Mouse (Mus musculus) heart, embryonic 11.5 days (tissue): ENCODE measurements around the gene Elk3. TPM values are rescaled to one million over a fixed set of nuclear protein-coding genes. Genes with fewer than 3 reads are reported as not detected.

ENCODE experiments used
- ATAC-seq: fragments of 200-750 bp; cut with Nextera tagmentation; replicated peaks from 2 replicates; pipeline ENCODE4 v1.8.0; 2017; ENCODE audit warnings: moderate library complexity; ENCODE audit not compliant: insufficient number of reproducible peaks, low FRiP score, low TSS enrichment
- H3K27ac ChIP-seq: fragments of 300-500 bp; sonication (generic); 2 replicates; pipeline ENCODE4 v1.5.1; 2014; ENCODE audit warnings: mild to moderate bottlenecking, low read depth, low read length
- H3K27me3 ChIP-seq: fragments of 300-500 bp; sonication (generic); 2 replicates; pipeline ENCODE4 v1.6.1; 2014; ENCODE audit warnings: mild to moderate bottlenecking, low read length, mixed read lengths; ENCODE audit not compliant: control insufficient read depth, insufficient read depth
- H3K36me3 ChIP-seq: fragments of 300-500 bp; sonication (generic); 2 replicates; pipeline ENCODE4 v1.6.1; 2014; ENCODE audit warnings: mild to moderate bottlenecking, low read length, moderate library complexity, mixed read lengths; ENCODE audit not compliant: control insufficient read depth, insufficient read depth
- H3K4me1 ChIP-seq: fragments of 300-500 bp; sonication (generic); 2 replicates; pipeline ENCODE4 v1.6.1; 2014; ENCODE audit warnings: low read length; ENCODE audit not compliant: control insufficient read depth, insufficient read depth
- H3K4me2 ChIP-seq: fragments of 300-500 bp; sonication (generic); 2 replicates; pipeline ENCODE4 v1.6.1; 2014; ENCODE audit warnings: mild to moderate bottlenecking, moderate library complexity
- H3K4me3 ChIP-seq: fragments of 300-500 bp; sonication (generic); 2 replicates; pipeline ENCODE4 v1.5.1; 2014; ENCODE audit warnings: low read depth, low read length
- H3K9ac ChIP-seq: fragments of 300-500 bp; sonication (generic); 2 replicates; pipeline ENCODE4 v1.6.1; 2014; ENCODE audit warnings: mild to moderate bottlenecking, low read depth, low read length, moderate library complexity
- H3K9me3 ChIP-seq: fragments of 300-500 bp; sonication (generic); replicated peaks from 2 replicates; pipeline ENCODE4 v1.6.1; 2016; ENCODE audit warnings: low read length; ENCODE audit not compliant: control insufficient read depth
- WGBS: fragments of 180-500 bp; shearing (Covaris S2); extraction: QIAGEN DNeasy Blood & Tissue Kit; methylation state at CpG from one replicate; pipeline ENCODE4 v1.1.7; 2014; ENCODE audit not compliant: insufficient replicate concordance; 5-methylcytosine and 5-hydroxymethylcytosine counted together
- polyA plus RNA-seq: library from polyadenylated mRNA; unstranded; fragments of >200 nt; fragmentation: Nextera tagmentation; extraction: Ambion mirVana; gene quantifications from 2 replicates; pipeline ENCODE4 v1.2.1, GENCODE M21; 2014

Elk3 gene
- polyA plus RNA-seq, 1 experiment from 2014 or later: 42.1 TPM

DNA sequence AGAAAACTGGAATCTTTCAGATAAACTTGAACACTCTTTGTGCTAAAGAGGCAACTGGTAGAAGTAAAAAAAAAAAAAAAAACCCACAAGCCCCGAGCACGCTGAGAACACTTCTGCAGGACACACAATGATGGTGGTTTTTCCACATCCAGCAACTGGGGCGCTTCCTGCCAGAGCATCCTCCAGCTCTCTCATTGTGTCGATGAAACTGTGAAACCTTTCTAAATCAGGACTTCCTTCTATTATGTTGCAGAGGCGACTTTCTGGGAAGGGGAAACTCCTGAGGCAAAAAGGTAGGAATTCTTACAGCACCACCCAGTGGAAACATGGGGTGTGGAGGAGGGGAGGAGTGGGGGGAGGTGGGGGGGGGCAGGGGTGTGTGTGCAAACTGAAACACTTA is 13.2 kb downstream of the Elk3 start:
- no peaks in the 10 kb centered on the region for H3K36me3 ChIP-seq
- H3K9ac ChIP-seq: no peak overlapping the region; the same call in 1 of the 2 replicates
- peaks cover 38% of the 10 kb centered on the region for H3K4me1 ChIP-seq
- H3K9me3 ChIP-seq: no peaks in the 10 kb centered on the region
- H3K27me3 ChIP-seq: no peaks in the 10 kb centered on the region
- H3K4me3 ChIP-seq: no peak overlapping the region
- WGBS: 28% methylated on average over 5 of the region's 5 CpGs
- H3K27ac ChIP-seq: peak overlapping the region; percentile 81
- no peak; the same call in 1 of the 2 replicates for ATAC-seq
- H3K4me2 ChIP-seq: no peak overlapping the region

DNA sequence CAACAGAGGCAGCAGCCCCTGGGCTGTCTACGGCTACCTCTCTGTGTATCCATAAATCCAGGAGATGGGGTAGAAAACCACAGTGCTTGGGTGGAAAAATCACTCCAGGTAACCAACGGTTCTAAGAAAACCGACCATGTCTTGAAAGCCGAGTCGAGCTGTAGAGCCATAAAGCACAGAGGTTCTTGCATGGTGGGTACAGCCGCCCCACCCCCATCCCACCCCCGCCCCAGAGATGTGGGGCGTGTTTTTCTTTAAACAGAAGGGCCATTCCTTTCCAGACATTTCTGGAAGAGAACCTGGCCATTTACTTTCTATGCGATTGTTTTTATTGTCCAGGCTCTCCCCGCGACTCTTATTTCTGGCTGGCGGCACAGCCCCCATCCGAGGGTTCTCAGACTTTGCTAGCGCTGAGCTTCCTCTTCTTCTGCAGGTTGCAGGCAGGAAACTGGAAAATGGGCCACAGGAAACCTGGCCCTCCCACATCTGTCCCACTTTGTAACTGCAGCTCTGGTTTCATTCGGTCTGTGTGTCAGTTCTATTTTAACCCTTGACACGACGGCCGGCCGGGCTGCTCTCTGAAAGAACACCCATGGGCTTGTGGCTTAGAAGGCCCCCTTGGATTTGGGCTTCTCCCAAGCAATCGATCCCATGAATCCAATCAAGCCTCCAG is 16.3 kb downstream of the Elk3 start:
- 43% methylated on average over 20 of the region's 20 CpGs for WGBS
- Histone ChIP-seq H3K4me1 (peaks cover 43% of the 10 kb centered on the region), H3K4me3 (no peak overlapping the region), H3K27ac (peak overlapping the region; percentile 57), H3K4me2 (peak overlapping the region; percentile 45), H3K27me3 (no peaks in the 10 kb centered on the region), H3K9me3 (no peaks in the 10 kb centered on the region), H3K9ac (peak overlapping the region; percentile 46; the same call in 1 of the 2 replicates), H3K36me3 (no peaks in the 10 kb centered on the region)
- ATAC-seq: no peak; the same call in 1 of the 2 replicates

DNA sequence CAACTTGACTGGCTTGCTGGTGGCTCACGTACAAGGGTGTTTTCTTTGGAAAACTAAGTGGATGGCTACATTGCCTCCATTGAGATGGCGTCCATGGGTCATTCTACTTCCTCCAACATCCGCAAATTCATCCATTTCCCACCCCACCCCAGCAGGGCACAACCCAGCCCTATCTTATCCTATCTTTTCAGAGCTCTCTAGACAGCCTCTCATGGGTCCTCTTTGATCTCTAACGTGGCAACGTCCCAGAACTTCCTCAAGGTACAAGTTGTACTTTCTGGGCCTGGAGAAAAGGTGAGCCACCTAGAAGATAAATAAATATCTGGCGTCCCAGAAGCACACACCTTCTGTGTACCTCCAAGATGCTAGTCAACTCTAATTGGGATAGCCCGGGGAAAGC is 17.3 kb downstream of the Elk3 start:
- no peak overlapping the region for H3K27ac ChIP-seq
- no peak for ATAC-seq
- H3K27me3 ChIP-seq: no peaks in the 10 kb centered on the region
- H3K4me2 ChIP-seq: no peak overlapping the region
- 54% methylated on average over 7 of the region's 7 CpGs for WGBS
- H3K9ac ChIP-seq: no peak overlapping the region
- H3K36me3 ChIP-seq: no peaks in the 10 kb centered on the region
- no peak overlapping the region for H3K4me3 ChIP-seq
- H3K9me3 ChIP-seq: no peaks in the 10 kb centered on the region
- H3K4me1 ChIP-seq: peaks cover 42% of the 10 kb centered on the region

DNA sequence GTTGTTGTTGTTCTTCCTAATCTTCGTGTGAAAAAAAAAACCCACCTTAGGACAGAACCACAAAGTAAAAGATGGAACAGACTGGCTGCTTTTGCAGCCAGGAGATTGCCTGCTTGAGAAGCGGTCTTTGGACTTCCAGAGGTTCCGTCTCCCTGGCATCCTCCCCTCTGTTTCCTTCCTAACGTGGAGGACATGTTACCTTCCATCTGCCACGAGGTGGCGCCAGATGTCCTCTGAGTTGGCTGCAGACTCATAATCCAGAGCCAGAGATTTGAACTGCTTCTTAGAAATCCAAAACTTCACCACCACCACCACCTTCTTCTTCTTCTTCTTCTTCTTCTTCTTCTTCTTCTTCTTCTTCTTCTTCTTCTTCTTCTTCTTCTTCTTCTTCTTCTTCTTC is 19.1 kb downstream of the Elk3 start:
- no peak for ATAC-seq
- H3K4me1 ChIP-seq: peaks cover 37% of the 10 kb centered on the region
- no peaks in the 10 kb centered on the region for H3K9me3 ChIP-seq
- WGBS: 6% methylated on average over 6 of the region's 6 CpGs
- H3K27ac ChIP-seq: no peak overlapping the region
- no peak overlapping the region for H3K9ac ChIP-seq
- no peaks in the 10 kb centered on the region for H3K36me3 ChIP-seq
- no peaks in the 10 kb centered on the region for H3K27me3 ChIP-seq
- peak overlapping the region; percentile 35 for H3K4me2 ChIP-seq
- no peak overlapping the region for H3K4me3 ChIP-seq

DNA sequence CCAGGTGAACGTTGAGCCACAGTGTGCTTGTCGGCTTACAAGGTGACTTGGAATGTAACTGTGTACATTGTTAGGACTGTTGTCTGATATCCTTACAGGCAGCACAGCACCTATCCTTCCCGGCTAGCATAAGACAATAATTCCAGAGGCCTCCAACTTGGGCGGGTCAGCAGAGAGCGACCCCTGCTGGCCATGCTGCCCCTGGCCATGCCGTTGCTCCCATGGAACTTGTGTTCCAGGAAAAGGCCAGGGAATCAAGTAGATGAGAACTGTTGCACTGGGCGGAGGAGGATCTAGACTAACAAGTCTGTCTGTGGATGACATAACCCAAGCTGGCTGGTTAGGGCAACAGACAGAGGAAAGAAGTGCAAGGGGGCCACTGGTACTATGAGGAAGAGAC is 19.6 kb downstream of the Elk3 start:
- no peak overlapping the region for H3K27ac ChIP-seq
- no peak for ATAC-seq

DNA sequence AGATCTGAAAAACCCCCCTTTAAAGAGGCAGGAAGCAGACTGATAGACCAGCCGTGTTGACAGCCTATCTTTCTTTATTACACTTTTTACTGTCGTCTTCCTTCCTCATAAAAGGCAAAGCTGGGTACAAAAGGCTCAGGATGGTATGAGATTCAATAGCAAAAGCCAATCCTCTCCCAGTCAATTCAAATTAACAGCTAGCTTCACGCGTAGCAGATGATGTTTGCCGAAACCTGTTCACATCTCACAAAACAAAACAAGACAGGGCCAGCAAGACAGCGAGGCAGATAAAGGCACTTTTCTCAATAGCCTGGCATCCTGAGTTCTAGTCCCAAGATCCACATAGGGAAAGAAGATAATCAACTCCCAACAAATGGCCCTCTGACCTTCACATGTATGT is 21.5 kb downstream of the Elk3 start:
- Histone ChIP-seq H3K9me3 (no peaks in the 10 kb centered on the region), H3K9ac (no peak overlapping the region), H3K36me3 (no peaks in the 10 kb centered on the region), H3K4me3 (no peak overlapping the region), H3K27ac (no peak overlapping the region), H3K4me2 (no peak overlapping the region), H3K4me1 (peaks cover 23% of the 10 kb centered on the region), H3K27me3 (no peaks in the 10 kb centered on the region)
- 72% methylated on average over 6 of the region's 6 CpGs for WGBS
- no peak for ATAC-seq

More for the DNA sequence above, 19.6 kb downstream of the Elk3 start:
- Histone ChIP-seq H3K4me3 (no peak overlapping the region), H3K4me1 (peaks cover 32% of the 10 kb centered on the region), H3K9ac (no peak overlapping the region), H3K36me3 (no peaks in the 10 kb centered on the region), H3K27me3 (no peaks in the 10 kb centered on the region), H3K4me2 (peak overlapping the region; percentile 35; the same call in 1 of the 2 replicates), H3K9me3 (no peaks in the 10 kb centered on the region)
- WGBS: 36% methylated on average over 7 of the region's 7 CpGs

DNA sequence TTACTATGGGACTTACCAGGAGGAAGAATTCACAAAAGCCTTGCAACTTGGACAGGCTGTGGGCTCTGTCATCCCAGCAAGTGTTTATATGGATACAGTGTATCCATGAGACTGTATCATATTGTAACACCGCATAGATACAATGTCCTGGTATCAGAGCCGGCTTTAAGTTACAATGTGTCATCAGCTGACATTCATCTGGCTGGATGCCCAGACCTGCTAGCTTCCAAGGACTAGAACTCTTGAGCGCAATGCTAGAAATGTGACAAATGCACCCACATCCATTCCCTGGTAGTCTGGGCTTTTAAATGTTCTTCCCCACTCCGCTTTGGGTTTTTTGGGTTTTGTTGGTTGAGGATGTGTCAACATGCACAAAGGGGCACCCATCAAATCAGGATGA is 22.6 kb downstream of the Elk3 start:
- H3K9ac ChIP-seq: no peak overlapping the region
- WGBS: 33% methylated on average over 4 of the region's 4 CpGs
- no peaks in the 10 kb centered on the region for H3K9me3 ChIP-seq
- no peak overlapping the region for H3K27ac ChIP-seq
- H3K4me3 ChIP-seq: no peak overlapping the region
- H3K36me3 ChIP-seq: peaks cover 3% of the 10 kb centered on the region
- H3K4me1 ChIP-seq: peaks cover 22% of the 10 kb centered on the region
- no peaks in the 10 kb centered on the region for H3K27me3 ChIP-seq
- ATAC-seq: no peak
- no peak overlapping the region for H3K4me2 ChIP-seq

DNA sequence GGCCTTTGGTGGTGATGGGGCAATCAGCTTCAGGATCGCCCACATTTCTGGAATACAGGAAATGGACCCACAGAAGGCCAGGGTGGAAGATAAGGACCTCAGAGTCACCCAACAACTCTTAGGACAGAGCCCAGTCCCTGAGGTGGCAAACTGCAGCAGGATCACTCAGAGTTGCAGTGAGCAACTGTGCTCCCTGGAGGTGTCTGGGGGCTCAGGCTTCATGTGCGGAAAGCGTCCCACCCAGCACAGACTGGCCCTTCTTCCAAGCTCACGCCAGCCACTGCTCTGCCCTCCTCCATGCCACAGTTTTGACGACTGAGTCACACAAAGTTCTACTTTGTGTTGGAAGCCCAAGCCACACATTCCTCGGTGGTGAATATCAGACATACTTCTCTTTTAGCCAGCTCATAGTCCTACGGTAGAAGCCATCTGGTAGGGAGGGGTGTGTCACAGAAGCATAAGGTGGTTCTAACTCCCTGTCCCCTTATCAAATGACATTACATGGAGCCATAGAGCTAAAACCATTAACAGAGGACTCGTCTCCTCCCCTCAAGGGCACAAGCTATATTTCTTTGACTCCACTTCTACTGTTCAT is 23.3 kb downstream of the Elk3 start:
- H3K36me3 ChIP-seq: peaks cover 5% of the 10 kb centered on the region
- H3K27ac ChIP-seq: no peak overlapping the region
- no peak for ATAC-seq
- 72% methylated on average over 8 of the region's 8 CpGs for WGBS
- H3K4me1 ChIP-seq: peaks cover 24% of the 10 kb centered on the region
- no peaks in the 10 kb centered on the region for H3K27me3 ChIP-seq
- no peak overlapping the region for H3K9ac ChIP-seq
- H3K4me3 ChIP-seq: no peak overlapping the region
- H3K9me3 ChIP-seq: no peaks in the 10 kb centered on the region
- no peak overlapping the region for H3K4me2 ChIP-seq

DNA sequence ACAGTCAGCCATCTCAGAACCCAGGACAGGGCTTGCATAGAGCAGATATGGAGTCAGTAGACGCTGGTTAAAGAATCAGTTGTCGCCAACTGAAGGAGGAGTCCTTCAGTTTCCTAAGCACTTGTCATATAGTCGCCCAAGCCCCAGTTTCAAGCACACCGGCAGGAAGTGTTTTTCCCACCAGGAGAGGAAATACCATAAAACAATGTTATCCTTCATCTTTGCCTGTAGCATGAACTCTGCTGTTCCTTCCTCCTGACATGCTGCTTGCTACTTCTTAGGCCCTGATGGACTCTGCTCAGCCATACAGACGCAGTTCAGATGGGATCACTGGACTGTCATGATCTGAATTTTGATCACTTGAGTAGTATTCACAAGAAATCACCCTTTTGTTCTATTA is 25.4 kb downstream of the Elk3 start:
- Histone ChIP-seq H3K9me3 (no peaks in the 10 kb centered on the region), H3K4me1 (peaks cover 23% of the 10 kb centered on the region), H3K27me3 (no peaks in the 10 kb centered on the region), H3K36me3 (peaks cover 5% of the 10 kb centered on the region), H3K9ac (no peak overlapping the region), H3K4me2 (no peak overlapping the region), H3K27ac (no peak overlapping the region), H3K4me3 (no peak overlapping the region)
- 61% methylated on average over 5 of the region's 5 CpGs for WGBS
- ATAC-seq: no peak
